Mouse (Mus musculus): ENCODE data around the gene 4931406P16Rik. TPM values are rescaled to one million over a fixed set of nuclear protein-coding genes. Genes with fewer than 3 reads are reported as not detected.
"Not testable (repeated sequence)": the region's sequence is repeated elsewhere in the genome, so short reads cannot be mapped to it uniquely, and the experiment has no call there.

The 4931406P16Rik gene
- total RNA-seq, 2 experiments from 2014 or later: 31.6 to 38.9 TPM

- DNase-seq: peak; percentile 21
These were observed 105.2 kb downstream of the 4931406P16Rik start for GRCm38 (mm10) chr7:34208027-34208745.

GRCm38 (mm10) chr7:34206331-34206730 is 107.0 kb downstream of the 4931406P16Rik start:
- DNase-seq: no peak

GRCm38 (mm10) chr7:34202147-34202546 is 111.2 kb downstream of the 4931406P16Rik start:
- not testable (repeated sequence) for DNase-seq

GRCm38 (mm10) chr7:34200829-34201228 is 112.5 kb downstream of the 4931406P16Rik start:
- DNase-seq: no peak

GRCm38 (mm10) chr7:34198346-34198745 is 115.0 kb downstream of the 4931406P16Rik start:
- no peak for DNase-seq

GRCm38 (mm10) chr7:34196132-34197128 is 116.9 kb downstream of the 4931406P16Rik start, which contains the start of gene Pdcd2l:
Gene Pdcd2l, minus strand, starts transcription at chr7:34196661.
- DNase-seq: peak; percentile 86

- DNase-seq: no peak
These were observed 117.7 kb downstream of the 4931406P16Rik start for GRCm38 (mm10) chr7:34195632-34196031.

GRCm38 (mm10) chr7:34192825-34193224 is 120.5 kb downstream of the 4931406P16Rik start:
- DNase-seq: no peak

- DNase-seq: no peak
These were observed 123.9 kb downstream of the 4931406P16Rik start for GRCm38 (mm10) chr7:34189376-34189989.

Other genes with a start within 250 kb of the 4931406P16Rik start
- not detected for gene Scgb1b30, start 218.1 kb downstream of the 4931406P16Rik start, total RNA-seq (2021)
- gene Wtip, start 180.3 kb downstream of the 4931406P16Rik start, total RNA-seq (2021): 1 to 10 TPM; 4.8 to 7.0 TPM
- 10 to 100 TPM; 32.4 to 36.7 TPM for gene Uba2, start 144.0 kb downstream of the 4931406P16Rik start, total RNA-seq (2021)
- 10 to 100 TPM; 14.3 to 15.9 TPM for gene Pdcd2l, start 116.9 kb downstream of the 4931406P16Rik start, total RNA-seq (2021)
- gene Gpi1, start 83.2 kb downstream of the 4931406P16Rik start, total RNA-seq (2021): 1,000 to 10,000 TPM in 1 of 2 experiments, 100 to 1,000 TPM in 1; 948 to 1,062 TPM
- not detected for gene Gm6096, start 62.5 kb downstream of the 4931406P16Rik start, total RNA-seq (2021)
- gene Lsm14a, start 79.8 kb upstream of the 4931406P16Rik start, total RNA-seq (2021): 10 to 100 TPM; 61.8 to 73.9 TPM